Mouse (Mus musculus): ENCODE results near the gene Car10. TPM values are rescaled to one million over a fixed set of nuclear protein-coding genes. Genes with fewer than 3 reads are reported as not detected.

Car10 gene
- polyA plus RNA-seq, 1 experiment from 2014 or later: 0.29 TPM

DNA sequence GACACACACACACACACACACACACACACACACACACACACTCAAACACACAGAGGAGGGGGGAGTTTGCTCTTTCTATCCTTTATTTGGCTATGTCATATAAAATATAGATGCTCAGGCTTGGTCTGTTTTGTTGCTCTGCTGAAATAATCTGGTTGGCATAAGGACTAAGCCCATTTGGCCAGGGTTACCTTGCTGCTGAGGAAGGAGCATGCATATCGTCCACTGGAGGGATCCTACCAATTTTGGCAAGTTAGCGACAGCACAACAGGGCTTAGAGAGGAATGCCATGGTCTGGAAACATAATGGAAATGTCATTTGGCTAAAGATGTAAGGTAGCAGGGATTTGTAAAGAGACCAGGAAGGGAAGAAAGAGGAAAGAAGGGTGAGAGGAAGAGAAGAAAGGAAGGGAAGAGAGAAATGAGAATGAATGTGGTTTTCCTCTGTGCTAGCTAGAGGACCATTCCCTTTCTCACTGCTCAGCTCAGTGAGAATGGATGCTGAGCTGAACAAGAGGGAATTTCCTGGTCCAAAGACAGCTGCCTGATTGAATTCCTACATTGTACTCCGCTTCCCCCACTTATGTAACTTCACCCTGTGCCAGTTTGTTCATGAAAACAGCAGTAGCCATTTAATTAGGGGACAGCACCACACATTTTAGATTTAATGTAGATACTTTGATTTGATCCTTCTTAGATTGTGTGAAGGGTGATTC lies 5.4 kb downstream of the Car10 start:
- Histone ChIP-seq H3K4me1 (replicated peaks) (peaks cover 14% of the 10 kb centered on the region; the same call in 1 of the 2 replicates), H3K9ac (replicated peaks) (no peak overlapping the region), H3K27ac (no peak overlapping the region), H3K4me3 (replicated peaks) (no peak overlapping the region), H3K9me3 (no peaks in the 10 kb centered on the region), H3K36me3 (no peaks in the 10 kb centered on the region), H3K27me3 (peaks cover 52% of the 10 kb centered on the region), H3K4me2 (no peak overlapping the region)
- no peak for ATAC-seq (ENCODE audit: insufficient number of reproducible peaks, insufficient read depth, low FRiP score, low TSS enrichment, low read depth)
- 57% methylated on average over 3 of the region's 3 CpGs for WGBS

- no peak overlapping the region for H3K4me3 ChIP-seq (replicated peaks)
- WGBS: 63% methylated on average over 1 of the region's 1 CpGs
- no peak for ATAC-seq (ENCODE audit: insufficient number of reproducible peaks, insufficient read depth, low FRiP score, low TSS enrichment, low read depth)
These were observed 11.6 kb downstream of the Car10 start for GRCm38 (mm10) chr11:93109451-93109850.

GRCm38 (mm10) chr11:93120766-93121415 lies 23.1 kb downstream of the Car10 start:
- no peak overlapping the region for H3K4me3 ChIP-seq (replicated peaks)
- H3K27ac ChIP-seq: no peak overlapping the region
- H3K9me3 ChIP-seq: no peaks in the 10 kb centered on the region
- no peak overlapping the region for H3K4me2 ChIP-seq
- H3K36me3 ChIP-seq: no peaks in the 10 kb centered on the region
- WGBS: 75% methylated on average over 10 of the region's 10 CpGs
- ATAC-seq (ENCODE audit: insufficient number of reproducible peaks, insufficient read depth, low FRiP score, low TSS enrichment, low read depth): no peak
- H3K4me1 ChIP-seq (replicated peaks): no peaks in the 10 kb centered on the region
- H3K27me3 ChIP-seq: no peaks in the 10 kb centered on the region
- no peak overlapping the region for H3K9ac ChIP-seq (replicated peaks)

More at GRCm38 (mm10) chr11:93109451-93109850, 11.6 kb downstream of the Car10 start:
- Histone ChIP-seq H3K36me3 (no peaks in the 10 kb centered on the region), H3K27me3 (no peaks in the 10 kb centered on the region), H3K4me2 (no peak overlapping the region), H3K4me1 (replicated peaks) (no peaks in the 10 kb centered on the region), H3K9ac (replicated peaks) (no peak overlapping the region), H3K9me3 (no peaks in the 10 kb centered on the region), H3K27ac (no peak overlapping the region)

DNA sequence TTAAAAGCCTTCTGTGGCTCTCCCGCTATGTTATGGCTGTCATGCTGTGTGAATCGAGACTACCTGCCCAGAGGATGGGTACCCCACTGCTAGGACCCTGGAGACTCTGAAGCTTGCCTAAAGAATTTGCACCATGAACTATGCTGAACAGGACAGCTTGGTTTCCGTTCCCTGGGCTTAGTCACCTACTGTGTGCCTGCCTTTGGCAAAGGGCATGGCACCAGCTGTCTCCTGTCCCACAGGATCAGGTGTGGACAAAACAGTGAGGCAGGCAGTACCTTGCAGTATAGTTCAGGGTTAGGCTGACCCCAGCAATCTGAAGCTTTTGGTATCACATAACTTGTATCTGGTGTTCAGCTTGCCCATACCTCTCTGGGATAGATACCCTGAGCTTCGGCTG lies 25.9 kb downstream of the Car10 start:
- Histone ChIP-seq H3K9me3 (no peaks in the 10 kb centered on the region), H3K9ac (replicated peaks) (no peak overlapping the region), H3K4me1 (replicated peaks) (no peaks in the 10 kb centered on the region), H3K4me2 (no peak overlapping the region), H3K27ac (no peak overlapping the region), H3K27me3 (no peaks in the 10 kb centered on the region), H3K4me3 (replicated peaks) (no peak overlapping the region), H3K36me3 (no peaks in the 10 kb centered on the region)
- 76% methylated on average over 4 of the region's 4 CpGs for WGBS
- ATAC-seq (ENCODE audit: insufficient number of reproducible peaks, insufficient read depth, low FRiP score, low TSS enrichment, low read depth): no peak

- no peak for ATAC-seq (ENCODE audit: insufficient number of reproducible peaks, insufficient read depth, low FRiP score, low TSS enrichment, low read depth)
- WGBS: 89% methylated on average over 3 of the region's 3 CpGs
- Histone ChIP-seq H3K27ac (no peak overlapping the region), H3K9ac (replicated peaks) (no peak overlapping the region), H3K4me3 (replicated peaks) (no peak overlapping the region), H3K9me3 (no peaks in the 10 kb centered on the region), H3K4me2 (no peak overlapping the region), H3K27me3 (no peaks in the 10 kb centered on the region), H3K4me1 (replicated peaks) (no peaks in the 10 kb centered on the region), H3K36me3 (no peaks in the 10 kb centered on the region)
These were observed 28.6 kb downstream of the Car10 start for GRCm38 (mm10) chr11:93126466-93126865.

DNA sequence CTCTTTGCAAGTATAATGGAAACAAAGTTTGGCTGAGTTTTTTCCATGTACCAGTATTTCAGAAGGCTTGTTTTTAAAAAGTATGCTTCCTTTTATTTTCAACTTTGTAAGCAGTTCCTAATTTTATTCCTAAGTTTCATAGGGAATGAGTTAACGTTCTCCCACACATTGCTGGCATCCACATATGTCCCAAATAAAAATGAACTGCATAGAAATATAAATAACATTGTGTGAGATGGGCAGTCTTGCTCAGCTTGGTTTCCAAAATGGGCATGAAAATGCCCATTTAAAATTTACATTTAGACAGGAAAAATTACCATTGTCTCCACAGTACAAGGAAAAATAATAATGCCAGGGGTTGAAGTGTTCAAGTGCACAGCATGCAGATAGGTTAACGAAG lies 30.7 kb downstream of the Car10 start:
- no peak for ATAC-seq (ENCODE audit: insufficient number of reproducible peaks, insufficient read depth, low FRiP score, low TSS enrichment, low read depth)
- Histone ChIP-seq H3K4me3 (replicated peaks) (no peak overlapping the region), H3K4me2 (no peak overlapping the region), H3K36me3 (no peaks in the 10 kb centered on the region), H3K4me1 (replicated peaks) (no peaks in the 10 kb centered on the region), H3K27me3 (no peaks in the 10 kb centered on the region), H3K9ac (replicated peaks) (no peak overlapping the region), H3K9me3 (no peaks in the 10 kb centered on the region), H3K27ac (no peak overlapping the region)
- 68% methylated on average over 2 of the region's 2 CpGs for WGBS

- no peaks in the 10 kb centered on the region for H3K4me1 ChIP-seq (replicated peaks)
- H3K9me3 ChIP-seq: no peaks in the 10 kb centered on the region
- 90% methylated on average over 1 of the region's 1 CpGs for WGBS
- no peak overlapping the region for H3K9ac ChIP-seq (replicated peaks)
- no peaks in the 10 kb centered on the region for H3K27me3 ChIP-seq
- no peak overlapping the region for H3K27ac ChIP-seq
- no peak overlapping the region for H3K4me2 ChIP-seq
- no peak overlapping the region for H3K4me3 ChIP-seq (replicated peaks)
- no peak for ATAC-seq (ENCODE audit: insufficient number of reproducible peaks, insufficient read depth, low FRiP score, low TSS enrichment, low read depth)
- no peaks in the 10 kb centered on the region for H3K36me3 ChIP-seq
These were observed 40.0 kb downstream of the Car10 start for GRCm38 (mm10) chr11:93137841-93138240.

- Histone ChIP-seq H3K27me3 (no peaks in the 10 kb centered on the region), H3K9ac (replicated peaks) (no peak overlapping the region), H3K36me3 (no peaks in the 10 kb centered on the region), H3K4me2 (no peak overlapping the region), H3K9me3 (no peaks in the 10 kb centered on the region), H3K4me1 (replicated peaks) (no peaks in the 10 kb centered on the region), H3K27ac (no peak overlapping the region), H3K4me3 (replicated peaks) (no peak overlapping the region)
- 75% methylated on average over 1 of the region's 1 CpGs for WGBS
- no peak for ATAC-seq (ENCODE audit: insufficient number of reproducible peaks, insufficient read depth, low FRiP score, low TSS enrichment, low read depth)
These were observed 43.9 kb downstream of the Car10 start for GRCm38 (mm10) chr11:93141727-93142126.

DNA sequence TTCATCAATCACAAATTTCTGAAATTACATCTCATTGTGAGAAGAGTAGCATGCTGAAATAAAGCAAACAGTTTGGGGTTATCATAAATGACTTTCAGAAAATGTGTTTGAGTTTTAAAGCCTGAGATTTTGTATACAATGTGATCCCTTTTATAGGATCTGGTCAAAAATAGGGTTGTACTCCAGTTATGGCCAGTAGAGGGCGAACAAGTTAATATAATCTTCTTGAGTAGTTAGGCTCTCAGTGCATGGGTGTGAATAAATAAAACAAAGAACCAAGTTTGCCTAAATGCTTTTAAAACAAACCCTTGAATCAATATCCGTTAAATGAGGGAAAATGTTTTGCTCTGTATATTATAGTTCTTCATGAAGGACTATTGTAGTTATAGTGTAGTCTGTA lies 46.7 kb downstream of the Car10 start:
- no peak for ATAC-seq (ENCODE audit: insufficient number of reproducible peaks, insufficient read depth, low FRiP score, low TSS enrichment, low read depth)
- WGBS: 15% methylated on average over 2 of the region's 2 CpGs
- H3K4me2 ChIP-seq: no peak overlapping the region

GRCm38 (mm10) chr11:93154910-93155309 lies 57.1 kb downstream of the Car10 start:
- Histone ChIP-seq H3K4me2 (no peak overlapping the region), H3K9ac (replicated peaks) (no peak overlapping the region), H3K27me3 (no peaks in the 10 kb centered on the region), H3K4me3 (replicated peaks) (no peak overlapping the region), H3K36me3 (no peaks in the 10 kb centered on the region), H3K27ac (no peak overlapping the region), H3K4me1 (replicated peaks) (no peaks in the 10 kb centered on the region), H3K9me3 (no peaks in the 10 kb centered on the region)
- no peak for ATAC-seq (ENCODE audit: insufficient number of reproducible peaks, insufficient read depth, low FRiP score, low TSS enrichment, low read depth)
- 64% methylated on average over 3 of the region's 3 CpGs for WGBS

More for the DNA sequence above, 46.7 kb downstream of the Car10 start:
- Histone ChIP-seq H3K36me3 (no peaks in the 10 kb centered on the region), H3K9me3 (no peaks in the 10 kb centered on the region), H3K9ac (replicated peaks) (no peak overlapping the region), H3K27ac (no peak overlapping the region), H3K4me3 (replicated peaks) (no peak overlapping the region), H3K4me1 (replicated peaks) (no peaks in the 10 kb centered on the region), H3K27me3 (no peaks in the 10 kb centered on the region)

GRCm38 (mm10) chr11:93172430-93172829 lies 74.6 kb downstream of the Car10 start:
- H3K4me1 ChIP-seq (replicated peaks): no peaks in the 10 kb centered on the region
- no peak for ATAC-seq (ENCODE audit: insufficient number of reproducible peaks, insufficient read depth, low FRiP score, low TSS enrichment, low read depth)
- H3K4me3 ChIP-seq (replicated peaks): no peak overlapping the region
- no peak overlapping the region for H3K27ac ChIP-seq
- H3K27me3 ChIP-seq: no peaks in the 10 kb centered on the region
- no peaks in the 10 kb centered on the region for H3K9me3 ChIP-seq
- H3K36me3 ChIP-seq: no peaks in the 10 kb centered on the region
- H3K9ac ChIP-seq (replicated peaks): no peak overlapping the region
- no peak overlapping the region for H3K4me2 ChIP-seq

Measured in limb, embryonic 12.5 days (tissue).